Mouse (Mus musculus) cerebellum, adult 11 months (tissue): ENCODE measurements at regions not wholly inside any gene's neighbourhood (a gene's known extent, or its start where the extent isn't known, plus 50 kb on each side); places are given as distances from the start of the nearest gene placed in this dataset.

ENCODE experiments used
- DNase-seq: peaks from one replicate; pipeline ENCODE4 v3.0.0; 2022

GRCm38 (mm10) chr4:105469300-105469821 is 312.2 kb downstream of the Plpp3 start:
- DNase-seq = no peak

- DNase-seq = no peak
Measured at GRCm38 (mm10) chr4:105474765-105475560, 314.7 kb upstream of the Gm12728 start.

GRCm38 (mm10) chr4:105476332-105476731 is 313.3 kb upstream of the Gm12728 start:
- no peak for DNase-seq

- DNase-seq = no peak
Measured at GRCm38 (mm10) chr4:105486376-105486775, 303.3 kb upstream of the Gm12728 start.

GRCm38 (mm10) chr4:105496176-105496575 is 293.5 kb upstream of the Gm12728 start:
- no peak for DNase-seq

- no peak for DNase-seq
Measured at GRCm38 (mm10) chr4:105506190-105506589, 283.5 kb upstream of the Gm12728 start.

- DNase-seq = no peak
Measured at GRCm38 (mm10) chr4:105507221-105507620, 282.4 kb upstream of the Gm12728 start.

GRCm38 (mm10) chr4:105509091-105509490 is 280.6 kb upstream of the Gm12728 start:
- no peak for DNase-seq

GRCm38 (mm10) chr4:105510406-105510805 is 279.3 kb upstream of the Gm12728 start:
- DNase-seq = no peak

GRCm38 (mm10) chr4:105525135-105525534 is 264.5 kb upstream of the Gm12728 start:
- DNase-seq = no peak

- DNase-seq = no peak
Measured at GRCm38 (mm10) chr4:105526755-105527154, 262.9 kb upstream of the Gm12728 start.

GRCm38 (mm10) chr4:105527316-105527715 is 262.4 kb upstream of the Gm12728 start:
- no peak for DNase-seq

GRCm38 (mm10) chr4:105531651-105532425 is 257.8 kb upstream of the Gm12728 start:
- no peak for DNase-seq

GRCm38 (mm10) chr4:105535451-105535850 is 254.2 kb upstream of the Gm12728 start:
- DNase-seq = no peak

- DNase-seq = no peak
Measured at GRCm38 (mm10) chr4:105545486-105545885, 244.2 kb upstream of the Gm12728 start.

GRCm38 (mm10) chr4:105549744-105550440 is 239.8 kb upstream of the Gm12728 start:
- DNase-seq = no peak

GRCm38 (mm10) chr4:105551966-105552685 is 237.5 kb upstream of the Gm12728 start:
- no peak for DNase-seq

GRCm38 (mm10) chr4:105554994-105555393 is 234.7 kb upstream of the Gm12728 start:
- DNase-seq = no peak

- DNase-seq = no peak
Measured at GRCm38 (mm10) chr4:105555941-105556340, 233.7 kb upstream of the Gm12728 start.

GRCm38 (mm10) chr4:105557396-105557795 is 232.3 kb upstream of the Gm12728 start:
- DNase-seq = no peak

GRCm38 (mm10) chr4:105560055-105560454 is 229.6 kb upstream of the Gm12728 start:
- no peak for DNase-seq

- no peak for DNase-seq
Measured at GRCm38 (mm10) chr4:105560781-105561180, 228.9 kb upstream of the Gm12728 start.

GRCm38 (mm10) chr4:105561611-105562010 is 228.1 kb upstream of the Gm12728 start:
- DNase-seq = no peak
